Mouse (Mus musculus) forebrain, embryonic 11.5 days (tissue): Measurements from ENCODE around the gene Rala. TPM values are rescaled to one million over a fixed set of nuclear protein-coding genes. Genes with fewer than 3 reads are reported as not detected.

Experiments
- ATAC-seq: fragments of 200-750 bp; cut with Nextera tagmentation; replicated peaks from 2 replicates; pipeline ENCODE4 v1.8.0; 2017; ENCODE audit warnings: moderate TSS enrichment; ENCODE audit not compliant: low FRiP score
- DNase-seq: peaks from one replicate; pipeline ENCODE4 v3.0.0-alpha.2; 2017; ENCODE audit warnings: low spot score
- H3K27ac ChIP-seq: fragments of 300-500 bp; sonication (generic); 2 replicates; pipeline ENCODE4 v1.5.1; 2014; ENCODE audit warnings: low read depth, low read length
- H3K27me3 ChIP-seq: fragments of 300-500 bp; sonication (generic); 2 replicates; pipeline ENCODE4 v1.6.1; 2014; ENCODE audit warnings: mild to moderate bottlenecking, low read length, mixed read lengths; ENCODE audit not compliant: control insufficient read depth, insufficient read depth
- H3K36me3 ChIP-seq: fragments of 300-500 bp; sonication (generic); 2 replicates; pipeline ENCODE4 v1.6.1; 2014; ENCODE audit warnings: mild to moderate bottlenecking, low read length, moderate library complexity, mixed read lengths; ENCODE audit not compliant: control insufficient read depth, insufficient read depth
- H3K4me1 ChIP-seq: fragments of 300-500 bp; sonication (generic); replicated peaks from 2 replicates; pipeline ENCODE4 v1.6.1; 2014; ENCODE audit warnings: low read length, mixed read lengths; ENCODE audit not compliant: control insufficient read depth, insufficient read depth
- H3K4me2 ChIP-seq: fragments of 300-500 bp; sonication (generic); 2 replicates; pipeline ENCODE4 v1.6.1; 2014; ENCODE audit warnings: low read depth, mild to moderate bottlenecking, low read length, moderate library complexity, mixed read lengths; ENCODE audit not compliant: severe bottlenecking
- H3K4me3 ChIP-seq: fragments of 300-500 bp; sonication (generic); 2 replicates; pipeline ENCODE4 v1.5.1; 2014; ENCODE audit warnings: low read depth, low read length
- H3K9ac ChIP-seq: fragments of 300-500 bp; sonication (generic); 2 replicates; pipeline ENCODE4 v1.6.1; 2014; ENCODE audit warnings: low read length
- H3K9me3 ChIP-seq: fragments of 300-500 bp; sonication (generic); 2 replicates; pipeline ENCODE4 v1.6.1; 2016; ENCODE audit warnings: low read length, mixed read lengths; ENCODE audit not compliant: control insufficient read depth
- WGBS: fragments of 180-500 bp; shearing (Covaris S2); extraction: QIAGEN DNeasy Blood & Tissue Kit; methylation state at CpG from one replicate; pipeline ENCODE4 v1.1.7; 2014; 5-methylcytosine and 5-hydroxymethylcytosine counted together
- polyA plus RNA-seq: library from polyadenylated mRNA; unstranded; fragments of >200 nt; fragmentation: Nextera tagmentation; extraction: Ambion mirVana; gene quantifications from 2 replicates; pipeline ENCODE4 v1.2.1, GENCODE M21; 2014

Gene Rala
- polyA plus RNA-seq, 1 experiment from 2014 or later: 124 TPM

DNA sequence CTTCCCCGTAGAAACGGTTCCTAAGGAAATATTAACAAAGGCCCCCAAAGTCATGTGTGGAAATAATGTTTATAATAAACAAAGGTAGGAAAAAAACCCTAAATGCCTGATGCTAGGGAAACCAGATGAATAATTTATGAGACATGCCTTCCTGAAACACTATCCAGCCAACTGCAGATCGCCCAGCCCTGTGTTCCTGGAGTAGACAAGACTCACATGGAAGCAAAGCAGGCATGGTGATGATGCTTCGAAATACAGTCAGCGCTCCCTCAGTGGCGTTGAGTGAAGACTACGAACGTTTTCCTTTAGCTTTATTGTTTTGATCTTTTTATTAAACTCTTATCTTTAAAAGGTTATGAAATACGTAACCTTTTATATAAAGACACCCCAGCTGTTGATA is 87.0 kb downstream of the Rala start:
- Histone ChIP-seq H3K4me3 (no peak overlapping the region), H3K4me2 (no peak overlapping the region), H3K9ac (no peak overlapping the region), H3K27ac (no peak overlapping the region), H3K27me3 (no peaks in the 10 kb centered on the region), H3K4me1 (no peaks in the 10 kb centered on the region), H3K9me3 (no peaks in the 10 kb centered on the region), H3K36me3 (no peaks in the 10 kb centered on the region)
- DNase-seq (no peak), ATAC-seq (no peak)
- WGBS: 78% methylated on average over 9 of the region's 9 CpGs

- peak overlapping the region; percentile 24; the same call in 1 of the 2 replicates for H3K4me2 ChIP-seq
- DNase-seq (no peak), ATAC-seq (no peak)
- no peaks in the 10 kb centered on the region for H3K36me3 ChIP-seq
- H3K9ac ChIP-seq: no peak overlapping the region
- 9% methylated on average over 13 of the region's 13 CpGs for WGBS
- H3K27me3 ChIP-seq: no peaks in the 10 kb centered on the region
- H3K9me3 ChIP-seq: no peaks in the 10 kb centered on the region
- no peaks in the 10 kb centered on the region for H3K4me1 ChIP-seq
- H3K4me3 ChIP-seq: no peak overlapping the region
- H3K27ac ChIP-seq: no peak overlapping the region
These were observed 88.4 kb downstream of the Rala start for GRCm38 (mm10) chr13:17855492-17856138.

GRCm38 (mm10) chr13:17854755-17855154 is 89.3 kb downstream of the Rala start:
- no peak overlapping the region for H3K27ac ChIP-seq
- 53% methylated on average over 6 of the region's 6 CpGs for WGBS
- no peaks in the 10 kb centered on the region for H3K4me1 ChIP-seq
- no peak overlapping the region for H3K9ac ChIP-seq
- H3K4me2 ChIP-seq: no peak overlapping the region
- no peak overlapping the region for H3K4me3 ChIP-seq
- no peaks in the 10 kb centered on the region for H3K36me3 ChIP-seq
- H3K9me3 ChIP-seq: no peaks in the 10 kb centered on the region
- H3K27me3 ChIP-seq: no peaks in the 10 kb centered on the region
- ATAC-seq (no peak), DNase-seq (no peak)

DNA sequence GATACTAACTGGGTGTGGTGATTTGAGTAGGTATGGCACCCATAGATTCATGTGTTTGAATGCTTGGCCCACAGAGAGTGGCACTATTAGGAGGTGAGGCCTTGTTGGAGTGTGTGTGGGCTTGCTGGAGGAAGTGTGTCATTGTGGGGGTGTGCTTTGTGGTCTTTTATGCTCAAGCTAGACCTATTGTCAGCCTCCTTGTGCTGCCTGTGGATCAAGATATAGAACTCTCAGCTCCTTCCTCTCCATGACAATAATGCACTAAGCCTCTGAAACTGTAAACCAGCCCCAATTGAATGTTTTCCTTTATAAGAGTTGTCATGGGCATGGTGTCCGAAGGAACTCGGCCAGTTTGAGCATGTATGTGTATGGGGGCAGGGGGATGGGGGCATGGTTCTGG is 100.7 kb downstream of the Rala start:
- 81% methylated on average over 2 of the region's 2 CpGs for WGBS
- no peak overlapping the region for H3K9ac ChIP-seq
- ATAC-seq: no peak
- no peak overlapping the region for H3K4me2 ChIP-seq
- H3K4me1 ChIP-seq: no peaks in the 10 kb centered on the region
- H3K27me3 ChIP-seq: no peaks in the 10 kb centered on the region
- H3K9me3 ChIP-seq: no peaks in the 10 kb centered on the region
- DNase-seq: no peak
- H3K27ac ChIP-seq: no peak overlapping the region
- no peaks in the 10 kb centered on the region for H3K36me3 ChIP-seq
- H3K4me3 ChIP-seq: no peak overlapping the region

DNA sequence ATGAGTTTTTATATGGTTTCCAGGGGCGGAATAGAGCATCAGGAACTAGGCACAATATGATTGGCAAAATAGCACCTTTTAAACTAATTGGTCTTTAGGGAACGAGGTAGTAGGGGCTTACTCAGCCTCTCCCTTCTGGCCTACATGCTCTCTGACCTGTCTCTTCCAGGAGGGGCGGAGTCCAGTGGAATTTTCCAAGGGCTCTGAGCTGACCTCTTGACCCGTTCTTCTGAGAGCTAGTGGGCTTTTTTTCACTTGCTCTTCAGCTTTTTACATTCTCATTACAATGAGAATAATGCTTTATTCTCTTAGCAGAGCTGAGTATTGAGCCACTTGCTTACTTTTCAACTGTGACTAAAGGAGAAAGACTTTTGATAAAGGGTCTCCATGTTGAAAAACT is 101.3 kb downstream of the Rala start:
- WGBS: 31% methylated on average over 4 of the region's 4 CpGs
- no peaks in the 10 kb centered on the region for H3K4me1 ChIP-seq
- H3K9ac ChIP-seq: no peak overlapping the region
- H3K27ac ChIP-seq: no peak overlapping the region
- H3K9me3 ChIP-seq: no peaks in the 10 kb centered on the region
- DNase-seq (no peak), ATAC-seq (no peak)
- H3K36me3 ChIP-seq: no peaks in the 10 kb centered on the region
- no peak overlapping the region for H3K4me3 ChIP-seq
- no peak overlapping the region for H3K4me2 ChIP-seq
- H3K27me3 ChIP-seq: no peaks in the 10 kb centered on the region

- H3K36me3 ChIP-seq: no peaks in the 10 kb centered on the region
- H3K4me1 ChIP-seq: no peaks in the 10 kb centered on the region; the same call in 1 of the 2 replicates
- no peak for ATAC-seq
- no peak overlapping the region for H3K4me3 ChIP-seq
- no peak for DNase-seq
- no peaks in the 10 kb centered on the region for H3K9me3 ChIP-seq
- 92% methylated on average over 5 of the region's 5 CpGs for WGBS
- H3K9ac ChIP-seq: no peak overlapping the region
- no peaks in the 10 kb centered on the region for H3K27me3 ChIP-seq
- no peak overlapping the region for H3K4me2 ChIP-seq
- no peak overlapping the region for H3K27ac ChIP-seq
These were observed 104.9 kb downstream of the Rala start for GRCm38 (mm10) chr13:17839137-17839536.

- no peak overlapping the region for H3K9ac ChIP-seq
- peak; percentile 72 for ATAC-seq
- H3K4me2 ChIP-seq: no peak overlapping the region
- H3K4me3 ChIP-seq: no peak overlapping the region
- no peak overlapping the region for H3K27ac ChIP-seq
- no peaks in the 10 kb centered on the region for H3K36me3 ChIP-seq
- 29% methylated on average over 4 of the region's 4 CpGs for WGBS
- no peaks in the 10 kb centered on the region; the same call in 1 of the 2 replicates for H3K4me1 ChIP-seq
- H3K9me3 ChIP-seq: no peaks in the 10 kb centered on the region
- peak; percentile 70 for DNase-seq
- H3K27me3 ChIP-seq: no peaks in the 10 kb centered on the region
These were observed 105.6 kb downstream of the Rala start for GRCm38 (mm10) chr13:17838484-17838851.

DNA sequence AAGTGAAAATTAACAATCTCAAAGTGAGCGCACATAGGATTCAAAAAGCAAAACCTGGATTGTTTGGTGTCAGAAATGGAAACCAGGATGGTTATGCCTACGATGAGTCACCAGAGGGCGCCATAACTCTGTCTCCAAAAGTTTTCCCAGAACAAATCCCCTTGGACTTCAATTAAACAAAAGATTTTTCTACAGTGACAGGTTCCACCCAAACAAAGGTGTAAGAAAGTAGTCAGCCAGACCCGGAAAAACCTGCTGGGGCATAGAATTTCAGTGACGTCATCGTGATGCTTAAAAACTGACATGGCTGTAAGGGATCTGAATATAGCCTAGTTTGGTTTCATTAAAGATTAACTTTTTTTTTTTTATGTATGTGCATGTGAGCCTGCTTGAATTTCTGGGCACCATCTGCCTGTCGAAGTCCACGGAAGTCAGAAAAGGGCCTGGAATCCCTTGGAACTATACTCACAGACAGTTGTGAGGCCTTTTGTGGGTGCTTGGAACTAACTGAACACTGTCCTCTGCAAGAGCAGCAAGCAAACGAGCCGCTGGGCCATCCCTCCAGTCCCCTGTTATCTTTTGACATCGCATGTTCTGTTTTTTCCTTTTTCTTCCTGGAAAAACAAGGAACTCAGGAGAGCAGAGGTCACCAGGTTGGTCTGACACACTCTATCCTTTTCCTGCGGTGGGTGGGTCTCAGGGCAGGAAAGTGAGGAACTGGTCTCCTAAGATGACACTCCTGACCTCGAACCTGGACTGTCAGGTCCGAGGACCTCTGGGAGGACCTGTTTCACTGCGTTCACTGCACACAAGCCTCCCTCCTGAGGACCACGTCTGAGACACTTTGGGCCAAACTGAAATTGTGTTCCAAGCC is 106.2 kb downstream of the Rala start:
- DNase-seq: peak; percentile 61
- Histone ChIP-seq H3K4me1 (no peaks in the 10 kb centered on the region; the same call in 1 of the 2 replicates), H3K27me3 (no peaks in the 10 kb centered on the region), H3K4me3 (no peak overlapping the region), H3K9me3 (no peaks in the 10 kb centered on the region), H3K27ac (no peak overlapping the region), H3K36me3 (no peaks in the 10 kb centered on the region), H3K9ac (no peak overlapping the region), H3K4me2 (no peak overlapping the region)
- WGBS: 48% methylated on average over 16 of the region's 16 CpGs
- peak; percentile 60 for ATAC-seq
